Mouse (Mus musculus): ENCODE data around the gene Cir1.

GRCm38 (mm10) chr2:73280356-73281047 is 32.0 kb downstream of the Cir1 start:
- TF ChIP-seq CTCF (IDR thresholded peaks at IDR 0.05; ENCODE audit: low read depth): no peak
- TF ChIP-seq EP300 (IDR thresholded peaks at IDR 0.05; ENCODE audit: low read depth): no peak
